Mouse (Mus musculus): ENCODE measurements at regions not wholly inside any gene's neighbourhood (a gene's known extent, or its start where the extent isn't known, plus 50 kb on each side); places are given as distances from the start of the nearest gene placed in this dataset.
A peak's percentile ranks its signal among the peaks of the same experiment; 100 is the strongest.

- 68% methylated on average over 6 of the region's 6 CpGs for WGBS
- TF ChIP-seq CTCF (conservative IDR thresholded peaks at IDR 0.05; ENCODE audit: insufficient read depth, insufficient read length, low read depth, low read length): no peak
- TF ChIP-seq POLR2A (IDR thresholded peaks at IDR 0.05; ENCODE audit: low read depth, low read length): no peak
- Histone ChIP-seq H3K27ac (ENCODE audit: insufficient read depth, low read depth, low read length) (no peak overlapping the region), H3K36me3 (ENCODE audit: control insufficient read depth, insufficient read depth, low read length) (no peaks in the 10 kb centered on the region), H3K4me1 (ENCODE audit: control insufficient read depth, insufficient read depth, low read length) (peaks cover 3% of the 10 kb centered on the region; the same call in 1 of the 2 replicates), H3K27me3 (replicated peaks; ENCODE audit: control insufficient read depth, insufficient read depth, low read length) (no peaks in the 10 kb centered on the region; the same call in 1 of the 2 replicates), H3K4me3 (ENCODE audit: insufficient read depth, low read depth, low read length) (no peak overlapping the region)
- DNase-seq: no peak
Measured at GRCm38 (mm10) chr7:68686396-68687139, 62.5 kb downstream of the Arrdc4 start.

DNA sequence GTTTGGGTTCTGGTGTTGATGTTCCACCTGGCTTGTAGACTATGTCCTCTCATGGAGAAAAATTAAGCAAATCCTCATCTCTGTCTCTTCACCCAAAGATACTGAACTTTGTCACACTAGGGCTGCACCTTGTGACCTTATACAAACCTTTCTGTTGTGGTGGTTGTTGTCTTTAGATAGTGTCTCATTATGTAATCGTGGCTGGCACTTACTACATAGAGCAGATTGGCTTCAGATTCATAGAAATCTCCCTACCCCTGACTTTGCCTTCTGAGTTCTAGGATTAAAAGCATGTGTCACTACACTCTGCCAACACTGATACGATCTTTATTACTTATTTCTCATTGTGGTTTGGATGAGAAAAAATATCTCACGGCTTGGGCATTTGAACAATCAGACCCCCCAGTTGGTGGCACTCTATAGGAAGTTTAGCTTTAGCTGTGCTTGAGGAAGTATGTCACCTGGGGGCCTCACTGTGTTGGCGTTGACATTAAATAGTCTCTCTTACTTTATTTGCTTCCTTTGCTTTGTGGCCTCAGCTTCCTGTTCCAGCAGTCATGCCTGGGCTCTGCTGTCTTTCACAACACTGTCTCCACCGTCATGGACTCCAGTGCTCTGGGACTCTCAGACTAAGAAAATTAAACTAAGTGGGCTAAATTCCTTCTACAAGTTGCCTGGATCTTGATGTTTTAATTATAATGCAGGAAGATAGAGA is 66.0 kb downstream of the Arrdc4 start:
- Histone ChIP-seq H3K4me3 (ENCODE audit: insufficient read depth, low read depth, low read length) (no peak overlapping the region), H3K4me1 (ENCODE audit: control insufficient read depth, insufficient read depth, low read length) (peaks cover 3% of the 10 kb centered on the region; the same call in 1 of the 2 replicates), H3K36me3 (ENCODE audit: control insufficient read depth, insufficient read depth, low read length) (no peaks in the 10 kb centered on the region), H3K27me3 (replicated peaks; ENCODE audit: control insufficient read depth, insufficient read depth, low read length) (no peaks in the 10 kb centered on the region; the same call in 1 of the 2 replicates), H3K27ac (ENCODE audit: insufficient read depth, low read depth, low read length) (no peak overlapping the region)
- TF ChIP-seq POLR2A (IDR thresholded peaks at IDR 0.05; ENCODE audit: low read depth, low read length) (no peak), CTCF (conservative IDR thresholded peaks at IDR 0.05; ENCODE audit: insufficient read depth, insufficient read length, low read depth, low read length) (no peak)
- no peak for DNase-seq
- WGBS: 68% methylated on average over 5 of the region's 5 CpGs

DNA sequence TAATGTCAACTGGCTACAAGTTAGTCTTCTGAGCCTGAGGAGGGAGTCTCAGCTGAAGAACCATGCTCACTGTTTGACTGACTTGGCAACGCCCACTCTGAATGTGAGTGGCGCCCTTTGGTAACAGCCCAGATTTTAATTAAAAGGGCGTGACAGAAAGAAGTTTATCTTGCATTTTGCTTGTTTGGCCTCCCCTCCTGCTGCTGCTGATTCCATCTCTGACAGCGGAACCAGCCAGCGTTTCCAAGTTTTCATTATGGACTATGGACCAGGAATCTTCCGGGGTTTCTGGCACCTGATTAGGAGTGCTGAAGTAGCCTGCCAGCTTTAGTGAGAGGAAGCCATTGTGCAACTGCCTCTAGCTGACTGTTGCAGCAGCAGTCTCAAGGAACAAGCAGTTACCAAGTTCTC is 66.7 kb downstream of the Arrdc4 start:
- peaks cover 3% of the 10 kb centered on the region; the same call in 1 of the 2 replicates for H3K4me1 ChIP-seq (ENCODE audit: control insufficient read depth, insufficient read depth, low read length)
- H3K27ac ChIP-seq (ENCODE audit: insufficient read depth, low read depth, low read length): no peak overlapping the region
- DNase-seq: peak; percentile 72
- WGBS: 29% methylated on average over 6 of the region's 6 CpGs
- no peaks in the 10 kb centered on the region for H3K36me3 ChIP-seq (ENCODE audit: control insufficient read depth, insufficient read depth, low read length)
- H3K27me3 ChIP-seq (replicated peaks; ENCODE audit: control insufficient read depth, insufficient read depth, low read length): no peaks in the 10 kb centered on the region; the same call in 1 of the 2 replicates
- TF ChIP-seq CTCF (conservative IDR thresholded peaks at IDR 0.05; ENCODE audit: insufficient read depth, insufficient read length, low read depth, low read length) (no peak), POLR2A (IDR thresholded peaks at IDR 0.05; ENCODE audit: low read depth, low read length) (no peak)
- no peak overlapping the region for H3K4me3 ChIP-seq (ENCODE audit: insufficient read depth, low read depth, low read length)

GRCm38 (mm10) chr7:68679770-68680169 is 69.3 kb downstream of the Arrdc4 start:
- no peak for TF ChIP-seq POLR2A (IDR thresholded peaks at IDR 0.05; ENCODE audit: low read depth, low read length)
- no peak for TF ChIP-seq CTCF (conservative IDR thresholded peaks at IDR 0.05; ENCODE audit: insufficient read depth, insufficient read length, low read depth, low read length)
- Histone ChIP-seq H3K27me3 (replicated peaks; ENCODE audit: control insufficient read depth, insufficient read depth, low read length) (no peaks in the 10 kb centered on the region; the same call in 1 of the 2 replicates), H3K4me1 (ENCODE audit: control insufficient read depth, insufficient read depth, low read length) (peaks cover 3% of the 10 kb centered on the region; the same call in 1 of the 2 replicates), H3K4me3 (ENCODE audit: insufficient read depth, low read depth, low read length) (no peak overlapping the region), H3K36me3 (ENCODE audit: control insufficient read depth, insufficient read depth, low read length) (no peaks in the 10 kb centered on the region), H3K27ac (ENCODE audit: insufficient read depth, low read depth, low read length) (no peak overlapping the region)
- no peak for DNase-seq
- WGBS: 91% methylated on average over 3 of the region's 3 CpGs

DNA sequence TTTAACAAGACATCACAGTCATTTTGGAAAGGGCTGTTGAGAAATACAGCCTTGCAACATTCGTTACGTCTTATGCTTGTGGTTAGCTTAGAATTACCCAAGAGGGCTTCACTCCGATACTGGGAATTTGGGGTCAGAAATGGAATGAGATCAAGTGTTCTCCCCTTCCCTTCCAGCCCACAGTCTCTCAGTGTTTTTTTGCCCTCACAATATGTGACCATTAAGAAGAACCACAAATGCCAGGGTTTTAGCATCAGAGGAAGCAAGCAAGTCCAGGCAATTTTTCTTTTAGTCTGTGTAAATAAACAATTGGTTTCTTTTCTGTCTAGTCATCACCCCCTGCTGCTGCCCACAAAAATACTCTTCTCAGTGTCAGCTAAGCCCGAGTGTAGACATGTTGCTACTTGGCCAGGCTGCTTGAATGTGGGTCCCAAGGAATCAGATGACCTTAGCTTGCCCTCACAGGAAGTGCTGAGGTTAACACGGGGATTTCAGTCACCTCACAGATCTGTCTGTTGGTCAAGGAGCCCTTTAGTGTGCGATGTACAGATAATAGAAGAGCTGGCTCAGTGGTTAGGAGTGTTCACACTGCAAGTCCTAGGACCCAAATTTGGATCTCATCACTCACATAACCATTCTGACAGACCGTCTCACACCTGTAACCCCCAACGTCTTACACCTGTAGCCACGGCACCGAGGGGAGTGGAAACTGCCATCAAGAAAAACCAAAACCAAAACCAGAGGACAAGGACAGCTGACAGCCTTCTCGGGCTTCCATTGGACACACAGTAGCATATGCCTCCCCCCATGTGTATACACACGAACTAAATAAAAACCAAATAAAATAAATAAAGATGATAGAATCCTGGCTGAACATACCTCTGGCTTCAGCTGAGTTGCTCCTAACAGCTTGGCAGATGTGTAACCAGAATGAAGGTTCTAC is 81.0 kb downstream of the Arrdc4 start:
- Histone ChIP-seq H3K27ac (ENCODE audit: insufficient read depth, low read depth, low read length) (no peak overlapping the region), H3K4me3 (ENCODE audit: insufficient read depth, low read depth, low read length) (no peak overlapping the region), H3K27me3 (replicated peaks; ENCODE audit: control insufficient read depth, insufficient read depth, low read length) (no peaks in the 10 kb centered on the region), H3K4me1 (ENCODE audit: control insufficient read depth, insufficient read depth, low read length) (no peaks in the 10 kb centered on the region), H3K36me3 (ENCODE audit: control insufficient read depth, insufficient read depth, low read length) (no peaks in the 10 kb centered on the region)
- TF ChIP-seq POLR2A (IDR thresholded peaks at IDR 0.05; ENCODE audit: low read depth, low read length) (no peak), CTCF (conservative IDR thresholded peaks at IDR 0.05; ENCODE audit: insufficient read depth, insufficient read length, low read depth, low read length) (no peak)
- DNase-seq: peak; percentile 5
- 70% methylated on average over 12 of the region's 12 CpGs for WGBS

- TF ChIP-seq POLR2A (IDR thresholded peaks at IDR 0.05; ENCODE audit: low read depth, low read length) (no peak), CTCF (conservative IDR thresholded peaks at IDR 0.05; ENCODE audit: insufficient read depth, insufficient read length, low read depth, low read length) (peak; percentile 68)
- Histone ChIP-seq H3K36me3 (ENCODE audit: control insufficient read depth, insufficient read depth, low read length) (no peaks in the 10 kb centered on the region), H3K27ac (ENCODE audit: insufficient read depth, low read depth, low read length) (no peak overlapping the region), H3K4me3 (ENCODE audit: insufficient read depth, low read depth, low read length) (no peak overlapping the region), H3K4me1 (ENCODE audit: control insufficient read depth, insufficient read depth, low read length) (no peaks in the 10 kb centered on the region), H3K27me3 (replicated peaks; ENCODE audit: control insufficient read depth, insufficient read depth, low read length) (no peaks in the 10 kb centered on the region)
- WGBS: 50% methylated on average over 4 of the region's 4 CpGs
- peak; percentile 15 for DNase-seq
Measured at GRCm38 (mm10) chr7:68667215-68667614, 81.8 kb downstream of the Arrdc4 start.
